Mouse (Mus musculus) olfactory bulb, adult 2 months (tissue): ENCODE results near the gene Ndufv1.

Experiments used
- CTCF ChIP-seq: fragments of 200-500 bp; IDR thresholded peaks from 2 replicates; pipeline ENCODE4 v1.5.1; 2012; ENCODE audit warnings: low read depth, mild to moderate bottlenecking, low read length, moderate library complexity; ENCODE audit not compliant: insufficient read depth
- POLR2A ChIP-seq: fragments of 200-500 bp; IDR thresholded peaks from 2 replicates; pipeline ENCODE4 v1.6.1; 2012; ENCODE audit warnings: mild to moderate bottlenecking, low read depth, low read length, moderate library complexity; ENCODE audit not compliant: insufficient read depth

DNA sequence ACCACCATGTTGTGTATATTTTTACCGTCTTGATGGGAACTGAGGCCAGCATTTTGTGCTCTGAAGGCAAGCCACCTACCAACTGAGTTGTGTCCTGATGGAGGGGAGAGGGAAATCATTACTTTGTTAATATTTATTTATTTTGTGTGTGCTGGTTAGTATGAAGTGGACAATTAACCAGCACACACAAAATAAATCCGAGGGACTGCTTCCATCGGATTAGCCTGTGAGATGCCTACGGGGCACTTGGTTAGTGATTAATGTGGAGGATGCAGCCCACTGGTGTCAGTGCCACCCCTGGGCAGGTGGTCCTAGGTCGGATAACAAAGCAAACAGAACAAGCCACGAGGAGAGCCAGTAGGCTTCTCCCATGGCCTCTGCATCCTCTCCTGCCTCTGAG is 17.7 kb downstream of the Ndufv1 start:
- TF ChIP-seq CTCF, result no peak
- TF ChIP-seq POLR2A, result no peak
